Mouse (Mus musculus) R1 (cell line): ENCODE results near the gene Zfp688.
A peak's percentile ranks its signal among the peaks of the same experiment; 100 is the strongest.
"Not testable (repeated sequence)": the region's sequence is repeated elsewhere in the genome, so short reads cannot be mapped to it uniquely, and the experiment has no call there.

Source experiments
- DNase-seq: peaks from one replicate; pipeline ENCODE4 v3.0.0-alpha.2; 2018; ENCODE audit warnings: low read depth, low spot score

The Zfp688 gene

GRCm38 (mm10) chr7:127421388-127422191 lies at the start of gene Zfp688:
Gene Zfp688 (minus strand): TSS chr7:127422068.
- DNase-seq, result peak; percentile 93

- no peak for DNase-seq
These were observed 49.8 kb upstream of the Zfp688 start for GRCm38 (mm10) chr7:127471646-127472010.

- DNase-seq, result peak; percentile 99
These were observed 49.1 kb upstream of the Zfp688 start for GRCm38 (mm10) chr7:127470743-127471645.

- no peak for DNase-seq
These were observed 48.3 kb upstream of the Zfp688 start for GRCm38 (mm10) chr7:127470011-127470715.

GRCm38 (mm10) chr7:127466606-127467005 lies 44.7 kb upstream of the Zfp688 start:
- peak; percentile 98 for DNase-seq

GRCm38 (mm10) chr7:127465670-127466069 lies 43.8 kb upstream of the Zfp688 start:
- DNase-seq, result peak; percentile 58

GRCm38 (mm10) chr7:127465191-127465590 lies 43.3 kb upstream of the Zfp688 start:
- peak; percentile 96 for DNase-seq

- DNase-seq, result not testable (repeated sequence)
These were observed 37.4 kb upstream of the Zfp688 start, which contains the start of gene Prr14 for GRCm38 (mm10) chr7:127459311-127459710. Gene Prr14 (plus strand): TSS chr7:127459611.

- DNase-seq, result peak; percentile 98
These were observed 36.7 kb upstream of the Zfp688 start for GRCm38 (mm10) chr7:127458371-127459122.

GRCm38 (mm10) chr7:127454905-127455304 lies 33.0 kb upstream of the Zfp688 start:
- peak; percentile 90 for DNase-seq

- DNase-seq, result no peak
These were observed 31.2 kb upstream of the Zfp688 start for GRCm38 (mm10) chr7:127453056-127453455.

- DNase-seq, result no peak
These were observed 28.1 kb upstream of the Zfp688 start for GRCm38 (mm10) chr7:127449966-127450365.

- peak; percentile 99 for DNase-seq
These were observed 26.8 kb upstream of the Zfp688 start, which contains the start of gene Zfp689 for GRCm38 (mm10) chr7:127448521-127449300. Gene Zfp689 (minus strand): TSS chr7:127449158.

GRCm38 (mm10) chr7:127443976-127444375 lies 22.1 kb upstream of the Zfp688 start:
- no peak for DNase-seq

- DNase-seq, result peak; percentile 71
These were observed 15.9 kb upstream of the Zfp688 start for GRCm38 (mm10) chr7:127437724-127438123.

GRCm38 (mm10) chr7:127435206-127435605 lies 13.3 kb upstream of the Zfp688 start:
- DNase-seq, result no peak

GRCm38 (mm10) chr7:127426354-127426753 lies 4.5 kb upstream of the Zfp688 start:
- DNase-seq, result no peak

- DNase-seq, result no peak
These were observed 4.0 kb upstream of the Zfp688 start for GRCm38 (mm10) chr7:127425911-127426310.

GRCm38 (mm10) chr7:127425291-127425690 lies 3.4 kb upstream of the Zfp688 start:
- no peak for DNase-seq

- DNase-seq, result no peak
These were observed 379 bp upstream of the Zfp688 start for GRCm38 (mm10) chr7:127422247-127422646.
